Mouse (Mus musculus): ENCODE data around the gene Pom121. TPM values are rescaled to one million over a fixed set of nuclear protein-coding genes. Genes with fewer than 3 reads are reported as not detected.

Pom121 gene
- polyA plus RNA-seq, 1 experiment from 2014 or later = 15.6 TPM

DNA sequence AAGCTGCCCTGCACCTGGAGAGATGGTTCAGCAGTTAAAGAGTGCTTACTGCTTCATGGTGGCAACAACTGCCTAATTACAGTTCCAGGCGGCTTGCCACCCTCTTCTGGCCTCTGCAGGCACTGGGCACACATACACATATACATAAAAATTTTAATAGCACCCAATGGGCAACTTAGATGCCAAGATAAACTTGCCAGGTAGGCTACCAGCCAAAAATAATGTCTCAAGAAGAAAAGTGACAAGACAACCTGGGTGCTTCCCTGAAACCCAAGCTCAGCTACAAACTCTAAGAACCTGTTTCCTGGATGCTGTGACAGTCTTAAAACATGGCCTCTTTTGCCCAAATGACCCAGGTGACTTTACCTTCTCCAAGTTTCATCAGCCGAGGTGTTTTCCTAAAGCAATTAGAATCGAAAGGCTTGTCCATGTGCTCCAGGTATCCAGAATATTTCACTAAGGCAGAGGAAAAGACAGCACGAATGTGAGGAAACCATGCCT is 46.8 kb downstream of the Pom121 start:
- no peak overlapping the region for H3K27ac ChIP-seq (ENCODE audit: low read length)
- H3K27me3 ChIP-seq (ENCODE audit: control insufficient read depth, insufficient read depth, low read length) = no peaks in the 10 kb centered on the region
- ATAC-seq (ENCODE audit: insufficient number of reproducible peaks, insufficient read depth, low FRiP score, low read depth) = no peak
- no peak overlapping the region for H3K9ac ChIP-seq (replicated peaks; ENCODE audit: low read depth, low read length)
- 67% methylated on average over 4 of the region's 4 CpGs for WGBS
- H3K36me3 ChIP-seq (ENCODE audit: control insufficient read depth, insufficient read depth, low read length) = no peaks in the 10 kb centered on the region
- H3K4me2 ChIP-seq (replicated peaks; ENCODE audit: low read depth, low read length) = no peak overlapping the region
- H3K9me3 ChIP-seq (ENCODE audit: control insufficient read depth, low read depth, low read length) = peaks cover 6% of the 10 kb centered on the region; the same call in 1 of the 2 replicates
- no peaks in the 10 kb centered on the region for H3K4me1 ChIP-seq (ENCODE audit: control insufficient read depth, insufficient read depth, low read length)
- no peak overlapping the region for H3K4me3 ChIP-seq (ENCODE audit: low read depth, low read length)

- no peak overlapping the region for H3K4me2 ChIP-seq (replicated peaks; ENCODE audit: low read depth, low read length)
- no peaks in the 10 kb centered on the region for H3K4me1 ChIP-seq (ENCODE audit: control insufficient read depth, insufficient read depth, low read length)
- H3K27me3 ChIP-seq (ENCODE audit: control insufficient read depth, insufficient read depth, low read length) = no peaks in the 10 kb centered on the region
- H3K9me3 ChIP-seq (ENCODE audit: control insufficient read depth, low read depth, low read length) = peaks cover 6% of the 10 kb centered on the region; the same call in 1 of the 2 replicates
- no peak for ATAC-seq (ENCODE audit: insufficient number of reproducible peaks, insufficient read depth, low FRiP score, low read depth)
- H3K9ac ChIP-seq (replicated peaks; ENCODE audit: low read depth, low read length) = no peak overlapping the region
- no peak overlapping the region for H3K27ac ChIP-seq (ENCODE audit: low read length)
- H3K36me3 ChIP-seq (ENCODE audit: control insufficient read depth, insufficient read depth, low read length) = no peaks in the 10 kb centered on the region
- 29% methylated on average over 1 of the region's 1 CpGs for WGBS
- H3K4me3 ChIP-seq (ENCODE audit: low read depth, low read length) = no peak overlapping the region
Observed at GRCm38 (mm10) chr5:135346430-135346829, 47.9 kb downstream of the Pom121 start.

- Histone ChIP-seq H3K9ac (replicated peaks; ENCODE audit: low read depth, low read length) (no peak overlapping the region), H3K4me1 (ENCODE audit: control insufficient read depth, insufficient read depth, low read length) (no peaks in the 10 kb centered on the region), H3K27me3 (ENCODE audit: control insufficient read depth, insufficient read depth, low read length) (no peaks in the 10 kb centered on the region), H3K36me3 (ENCODE audit: control insufficient read depth, insufficient read depth, low read length) (no peaks in the 10 kb centered on the region), H3K4me2 (replicated peaks; ENCODE audit: low read depth, low read length) (no peak overlapping the region), H3K27ac (ENCODE audit: low read length) (no peak overlapping the region), H3K9me3 (ENCODE audit: control insufficient read depth, low read depth, low read length) (peaks cover 6% of the 10 kb centered on the region; the same call in 1 of the 2 replicates), H3K4me3 (ENCODE audit: low read depth, low read length) (no peak overlapping the region)
- ATAC-seq (ENCODE audit: insufficient number of reproducible peaks, insufficient read depth, low FRiP score, low read depth) = no peak
- 85% methylated on average over 7 of the region's 7 CpGs for WGBS
Observed at GRCm38 (mm10) chr5:135345989-135346388, 48.4 kb downstream of the Pom121 start.

GRCm38 (mm10) chr5:135337575-135337974 is 56.8 kb downstream of the Pom121 start:
- Histone ChIP-seq H3K4me1 (ENCODE audit: control insufficient read depth, insufficient read depth, low read length) (no peaks in the 10 kb centered on the region), H3K9ac (replicated peaks; ENCODE audit: low read depth, low read length) (no peak overlapping the region), H3K9me3 (ENCODE audit: control insufficient read depth, low read depth, low read length) (no peaks in the 10 kb centered on the region), H3K27me3 (ENCODE audit: control insufficient read depth, insufficient read depth, low read length) (no peaks in the 10 kb centered on the region), H3K4me2 (replicated peaks; ENCODE audit: low read depth, low read length) (no peak overlapping the region), H3K36me3 (ENCODE audit: control insufficient read depth, insufficient read depth, low read length) (no peaks in the 10 kb centered on the region), H3K27ac (ENCODE audit: low read length) (no peak overlapping the region), H3K4me3 (ENCODE audit: low read depth, low read length) (no peak overlapping the region)
- 35% methylated on average over 3 of the region's 3 CpGs for WGBS
- no peak for ATAC-seq (ENCODE audit: insufficient number of reproducible peaks, insufficient read depth, low FRiP score, low read depth)

GRCm38 (mm10) chr5:135331161-135331560 is 63.2 kb downstream of the Pom121 start:
- no peak overlapping the region for H3K27ac ChIP-seq (ENCODE audit: low read length)
- H3K9me3 ChIP-seq (ENCODE audit: control insufficient read depth, low read depth, low read length) = no peaks in the 10 kb centered on the region
- H3K9ac ChIP-seq (replicated peaks; ENCODE audit: low read depth, low read length) = no peak overlapping the region
- H3K4me3 ChIP-seq (ENCODE audit: low read depth, low read length) = no peak overlapping the region
- H3K4me1 ChIP-seq (ENCODE audit: control insufficient read depth, insufficient read depth, low read length) = no peaks in the 10 kb centered on the region
- no peaks in the 10 kb centered on the region for H3K27me3 ChIP-seq (ENCODE audit: control insufficient read depth, insufficient read depth, low read length)
- H3K4me2 ChIP-seq (replicated peaks; ENCODE audit: low read depth, low read length) = no peak overlapping the region
- ATAC-seq (ENCODE audit: insufficient number of reproducible peaks, insufficient read depth, low FRiP score, low read depth) = no peak
- 83% methylated on average over 6 of the region's 6 CpGs for WGBS
- H3K36me3 ChIP-seq (ENCODE audit: control insufficient read depth, insufficient read depth, low read length) = no peaks in the 10 kb centered on the region

DNA sequence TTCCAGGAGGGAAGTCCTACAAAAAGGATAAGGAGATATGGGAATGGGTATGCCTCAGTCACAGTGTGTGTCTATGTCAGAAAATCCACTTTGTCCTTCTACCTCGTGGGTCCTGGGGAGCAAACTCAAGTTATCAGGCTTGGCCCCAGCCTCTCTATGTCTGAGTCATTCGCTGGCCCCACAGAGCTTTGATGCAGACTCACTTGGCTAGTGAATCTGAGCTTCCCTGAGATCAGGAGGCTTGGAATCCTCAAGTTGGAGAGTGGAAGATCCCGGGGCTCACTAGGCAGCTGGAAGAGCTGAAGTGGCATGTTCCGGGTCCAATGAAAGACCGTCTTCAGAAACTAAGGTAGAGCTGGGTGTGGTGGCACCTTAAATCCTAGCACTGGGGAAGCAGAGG is 64.1 kb downstream of the Pom121 start:
- WGBS = 84% methylated on average over 5 of the region's 5 CpGs
- H3K27me3 ChIP-seq (ENCODE audit: control insufficient read depth, insufficient read depth, low read length) = no peaks in the 10 kb centered on the region
- ATAC-seq (ENCODE audit: insufficient number of reproducible peaks, insufficient read depth, low FRiP score, low read depth) = no peak
- H3K9ac ChIP-seq (replicated peaks; ENCODE audit: low read depth, low read length) = no peak overlapping the region
- no peak overlapping the region for H3K4me3 ChIP-seq (ENCODE audit: low read depth, low read length)
- H3K36me3 ChIP-seq (ENCODE audit: control insufficient read depth, insufficient read depth, low read length) = no peaks in the 10 kb centered on the region
- no peaks in the 10 kb centered on the region for H3K9me3 ChIP-seq (ENCODE audit: control insufficient read depth, low read depth, low read length)
- H3K27ac ChIP-seq (ENCODE audit: low read length) = no peak overlapping the region
- H3K4me1 ChIP-seq (ENCODE audit: control insufficient read depth, insufficient read depth, low read length) = no peaks in the 10 kb centered on the region
- H3K4me2 ChIP-seq (replicated peaks; ENCODE audit: low read depth, low read length) = no peak overlapping the region

- Histone ChIP-seq H3K36me3 (ENCODE audit: control insufficient read depth, insufficient read depth, low read length) (no peaks in the 10 kb centered on the region), H3K27me3 (ENCODE audit: control insufficient read depth, insufficient read depth, low read length) (no peaks in the 10 kb centered on the region), H3K4me3 (ENCODE audit: low read depth, low read length) (no peak overlapping the region), H3K4me1 (ENCODE audit: control insufficient read depth, insufficient read depth, low read length) (no peaks in the 10 kb centered on the region), H3K4me2 (replicated peaks; ENCODE audit: low read depth, low read length) (no peak overlapping the region), H3K9me3 (ENCODE audit: control insufficient read depth, low read depth, low read length) (no peaks in the 10 kb centered on the region), H3K27ac (ENCODE audit: low read length) (no peak overlapping the region), H3K9ac (replicated peaks; ENCODE audit: low read depth, low read length) (no peak overlapping the region)
- WGBS = 79% methylated on average over 4 of the region's 4 CpGs
- no peak for ATAC-seq (ENCODE audit: insufficient number of reproducible peaks, insufficient read depth, low FRiP score, low read depth)
Observed at GRCm38 (mm10) chr5:135329471-135329870, 64.9 kb downstream of the Pom121 start.

Small RNA genes within 50 kb of the gene (microRNA-seq; reads per million reads assigned to microRNA genes)
- not detected for gene Mir7033

Other genes starting within 250 kb of the Pom121 start
- gene Tbl2, start 244.9 kb downstream of the Pom121 start, polyA plus RNA-seq (2014; fragmentation: Nextera tagmentation; extraction: Ambion mirVana) = 24.8 and 28.5 TPM in 2 replicates
- 45.1 and 48.9 TPM in 2 replicates for gene Bcl7b, start 226.3 kb downstream of the Pom121 start, polyA plus RNA-seq (2014; fragmentation: Nextera tagmentation; extraction: Ambion mirVana)
- gene Baz1b, start 207.3 kb downstream of the Pom121 start, polyA plus RNA-seq (2014; fragmentation: Nextera tagmentation; extraction: Ambion mirVana) = 60.3 and 60.7 TPM in 2 replicates
- gene Fzd9, start 143.3 kb downstream of the Pom121 start, polyA plus RNA-seq (2014; fragmentation: Nextera tagmentation; extraction: Ambion mirVana) = 0.17 and 0.25 TPM in 2 replicates
- 0.27 TPM in 1 of 2 replicates, not detected in the other for gene Fkbp6, start 44.5 kb downstream of the Pom121 start, polyA plus RNA-seq (2014; fragmentation: Nextera tagmentation; extraction: Ambion mirVana)
- not detected in 2 replicates for gene Trim50, start 41.3 kb downstream of the Pom121 start, polyA plus RNA-seq (2014; fragmentation: Nextera tagmentation; extraction: Ambion mirVana)
- gene Nsun5, start 24.6 kb downstream of the Pom121 start, polyA plus RNA-seq (2014; fragmentation: Nextera tagmentation; extraction: Ambion mirVana) = 26.1 and 27.8 TPM in 2 replicates
- gene Hip1, start 150.6 kb upstream of the Pom121 start, polyA plus RNA-seq (2014; fragmentation: Nextera tagmentation; extraction: Ambion mirVana) = 41.0 and 46.9 TPM in 2 replicates
- not detected in 2 replicates for gene Ccl26, start 169.0 kb upstream of the Pom121 start, polyA plus RNA-seq (2014; fragmentation: Nextera tagmentation; extraction: Ambion mirVana)
- 1.9 and 3.6 TPM in 2 replicates for gene Ccl24, start 178.5 kb upstream of the Pom121 start, polyA plus RNA-seq (2014; fragmentation: Nextera tagmentation; extraction: Ambion mirVana)
- 51.2 and 60.5 TPM in 2 replicates for gene Rhbdd2, start 238.1 kb upstream of the Pom121 start, polyA plus RNA-seq (2014; fragmentation: Nextera tagmentation; extraction: Ambion mirVana)

Data from stomach, embryonic 14.5 days (tissue).